Mouse (Mus musculus): ENCODE measurements around the gene Gm9268.
"Not testable (repeated sequence)": the region's sequence is repeated elsewhere in the genome, so short reads cannot be mapped to it uniquely, and the experiment has no call there.

The Gm9268 gene

DNA sequence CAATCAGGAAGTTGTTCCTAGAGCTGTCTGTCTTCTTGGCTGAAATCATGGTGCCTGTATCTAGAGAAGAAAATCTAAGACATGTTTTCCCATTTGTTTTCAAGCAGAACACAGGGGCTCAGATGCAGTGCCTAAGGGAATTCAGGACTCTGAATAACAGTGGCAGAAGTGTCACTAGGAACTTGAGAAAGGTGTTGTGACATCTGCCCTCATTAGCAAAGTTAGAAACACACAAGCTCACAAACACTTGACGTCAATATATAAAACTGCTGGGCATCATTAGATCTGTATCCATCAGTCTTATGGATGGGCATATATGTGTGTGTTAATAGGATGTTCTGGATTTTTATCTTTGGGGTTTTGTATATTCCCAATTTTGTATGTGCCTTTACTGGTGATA lies at the start of gene Gm9268:
Gm9268 (plus strand) TSS at position 301 of the 400 bp plus-strand sequence.
- not testable (repeated sequence) for DNase-seq (ENCODE audit: low spot score in 2 of 2)

DNA sequence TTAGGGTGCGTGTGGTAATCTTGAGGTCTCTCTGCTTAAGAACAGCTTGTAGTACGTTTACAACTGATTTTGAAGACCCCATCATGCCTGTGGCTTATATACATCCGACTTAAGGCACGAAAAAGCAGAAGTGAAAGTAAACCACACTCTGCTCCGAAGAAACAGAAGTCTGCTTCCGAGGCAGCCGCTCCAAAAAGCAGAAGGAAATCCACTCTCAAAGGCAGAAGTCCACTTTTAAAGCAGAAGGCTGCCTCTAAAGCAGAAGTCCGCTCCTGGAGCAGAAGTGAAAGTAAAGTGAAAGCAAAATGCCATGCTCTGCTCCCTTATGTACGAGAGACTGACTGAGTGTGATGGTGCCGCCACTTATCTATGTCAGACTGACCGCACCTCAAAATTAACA lies 38.5 kb upstream of the Gm9268 start:
- DNase-seq (ENCODE audit: low spot score in 2 of 2), result no peak

DNA sequence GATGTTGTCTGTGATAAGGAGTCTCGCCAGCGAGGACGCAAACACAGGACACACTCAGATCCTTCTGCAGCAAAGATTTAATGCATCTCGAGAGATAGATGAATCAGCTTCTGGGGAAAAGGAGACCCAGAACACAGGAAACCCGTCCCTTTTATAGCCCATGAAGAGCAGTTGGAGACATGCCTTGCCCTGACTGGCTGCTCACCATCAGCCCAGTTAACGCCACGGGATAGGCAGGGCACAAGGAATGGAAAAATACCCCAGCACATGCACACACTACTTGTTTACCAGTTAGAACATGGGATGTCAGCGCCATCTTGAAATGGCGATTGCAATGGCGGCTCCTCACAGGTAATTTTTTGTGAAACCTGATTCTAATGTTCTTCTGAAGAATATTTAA lies 37.8 kb upstream of the Gm9268 start:
- no peak for DNase-seq (ENCODE audit: low spot score in 2 of 2)

DNA sequence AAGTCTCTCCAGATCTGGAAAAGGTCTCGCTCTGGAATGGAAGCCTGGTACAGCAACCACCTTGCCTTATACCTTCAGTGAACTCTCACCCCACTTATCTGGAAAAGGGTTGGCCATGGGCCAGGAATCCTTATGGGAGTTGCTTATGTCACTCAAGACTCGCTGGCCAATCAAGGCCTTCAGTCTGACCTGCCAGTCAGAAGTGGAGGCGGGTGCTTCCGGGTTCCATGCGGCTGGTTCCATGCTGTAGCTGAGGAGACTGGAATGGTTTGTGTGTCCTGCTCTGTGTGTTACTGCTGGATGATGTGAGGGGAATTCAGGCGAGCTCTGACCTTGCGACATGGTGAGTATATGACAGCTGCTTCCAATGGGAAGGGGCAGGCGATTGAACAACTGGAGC lies 59.3 kb downstream of the Gm9268 start:
- no peak for DNase-seq (ENCODE audit: low spot score in 2 of 2)
